ENCODE assay signal across 8 mouse cellular contexts in genomic region chr1:55089498-55090064, GRCm38 (mm10). TPM values are rescaled to one million over a fixed set of nuclear protein-coding genes. Genes with fewer than 3 reads are reported as not detected.
DNase-seq lines count a peak whose midpoint lies in the region; ATAC-seq and TF ChIP-seq lines count a peak whose summit lies in the region.

No protein-coding gene starts in this region.

- peak overlapping the region; percentile 84; the same call in 1 of the 2 replicates for H3K9ac ChIP-seq in embryonic facial prominence, embryonic 14.5 days (ENCODE audit: low read depth, low read length)
- H3K9ac ChIP-seq in neural tube, embryonic 14.5 days (replicated peaks; ENCODE audit: low read depth, low read length), result no peak overlapping the region; the same call in 1 of the 2 replicates

- peak overlapping the region; percentile 92 for H3K4me2 ChIP-seq in embryonic facial prominence, embryonic 14.5 days (ENCODE audit: low read depth, low read length)
- H3K4me2 ChIP-seq in neural tube, embryonic 14.5 days (ENCODE audit: low read depth, low read length), result peak overlapping the region; percentile 66; the same call in 1 of the 2 replicates

- no peak overlapping the region for H3K27ac ChIP-seq in layer of hippocampus, adult 2 months
- no peak overlapping the region for H3K27ac ChIP-seq in embryonic facial prominence, embryonic 14.5 days (replicated peaks; ENCODE audit: low read depth, low read length)
- peak overlapping the region; percentile 99; the same call in 1 of the 2 replicates for H3K27ac ChIP-seq in limb, embryonic 10.5 days
- no peak overlapping the region for H3K27ac ChIP-seq in neural tube, embryonic 14.5 days (ENCODE audit: low read depth, low read length)

- H3K27me3 ChIP-seq in embryonic facial prominence, embryonic 14.5 days (replicated peaks; ENCODE audit: control insufficient read depth, insufficient read depth, low read length), result no peaks in the 10 kb centered on the region
- H3K27me3 ChIP-seq in limb, embryonic 10.5 days (ENCODE audit: low read depth, poor library complexity, severe bottlenecking), result no peaks in the 10 kb centered on the region
- no peaks in the 10 kb centered on the region for H3K27me3 ChIP-seq in neural tube, embryonic 14.5 days (ENCODE audit: control insufficient read depth, insufficient read depth, low read length)

- no peaks in the 10 kb centered on the region for H3K9me3 ChIP-seq in embryonic facial prominence, embryonic 14.5 days (ENCODE audit: control insufficient read depth, low read length)
- no peaks in the 10 kb centered on the region for H3K9me3 ChIP-seq in limb, embryonic 10.5 days (replicated peaks)
- H3K9me3 ChIP-seq in neural tube, embryonic 14.5 days (ENCODE audit: control insufficient read depth, low read length), result no peaks in the 10 kb centered on the region

- peaks cover 18% of the 10 kb centered on the region for H3K4me1 ChIP-seq in embryonic facial prominence, embryonic 14.5 days (ENCODE audit: control insufficient read depth, insufficient read depth, low read length)
- peaks cover 29% of the 10 kb centered on the region for H3K4me1 ChIP-seq in limb, embryonic 10.5 days
- peaks cover 14% of the 10 kb centered on the region for H3K4me1 ChIP-seq in neural tube, embryonic 14.5 days (ENCODE audit: control insufficient read depth, insufficient read depth, low read length)

- ATAC-seq in embryonic facial prominence, embryonic 14.5 days (ENCODE audit: low read depth), result no peak
- no peak for ATAC-seq in neural tube, embryonic 14.5 days (ENCODE audit: low read depth)
- ATAC-seq in erythroid progenitor cell, adult 5-6 weeks (replicated peaks; ENCODE audit: low FRiP score, poor library complexity, severe bottlenecking), result no peak

- H3K36me3 ChIP-seq in embryonic facial prominence, embryonic 14.5 days (ENCODE audit: control insufficient read depth, insufficient read depth, low read length), result peaks cover 37% of the 10 kb centered on the region
- H3K36me3 ChIP-seq in limb, embryonic 10.5 days, result peaks cover 69% of the 10 kb centered on the region
- H3K36me3 ChIP-seq in neural tube, embryonic 14.5 days (ENCODE audit: control insufficient read depth, insufficient read depth, low read length), result peaks cover 13% of the 10 kb centered on the region; the same call in 1 of the 2 replicates

- 88% methylated on average over 5 of the region's 5 CpGs for WGBS in embryonic facial prominence, embryonic 14.5 days
- 90% methylated on average over 5 of the region's 5 CpGs for WGBS in limb, embryonic 10.5 days
- 87% methylated on average over 5 of the region's 5 CpGs for WGBS in neural tube, embryonic 14.5 days

- no peak for TF ChIP-seq CTCF in layer of hippocampus, adult 2 months (conservative IDR thresholded peaks at IDR 0.05)

- no peak for DNase-seq in layer of hippocampus, adult 2 months (ENCODE audit: low spot score in 2 of 2)
- DNase-seq in layer of hippocampus, postnatal 25 days (ENCODE audit: extremely low spot score in 1 of 2, low spot score in 1 of 2), result no peak
- no peak for DNase-seq in embryonic facial prominence, embryonic 14.5 days (ENCODE audit: low spot score)
- no peak for DNase-seq in limb, embryonic 10.5 days (ENCODE audit: low spot score)
- DNase-seq in gastrocnemius, postnatal 4 days (ENCODE audit: low spot score in 2 of 2), result no peak
- DNase-seq in embryo, embryonic 10.5 days (ENCODE audit: low spot score), result no peak

- peak overlapping the region; percentile 99; the same call in 1 of the 2 replicates for H3K4me3 ChIP-seq in layer of hippocampus, adult 2 months
- H3K4me3 ChIP-seq in embryonic facial prominence, embryonic 14.5 days (ENCODE audit: low read depth, low read length), result peak overlapping the region; percentile 98
- peak overlapping the region; percentile 97 for H3K4me3 ChIP-seq in limb, embryonic 10.5 days
- H3K4me3 ChIP-seq in neural tube, embryonic 14.5 days (ENCODE audit: low read depth, low read length), result no peak overlapping the region

RNA-seq across cellular contexts. Expression of gene Hspd1, which starts 1.5 kb away (rescaled TPM):
- total RNA-seq in layer of hippocampus, adult 2 months (2021), result 100 to 1,000 TPM; 160 to 172 TPM
- 100 to 1,000 TPM; 166 to 180 TPM for total RNA-seq in layer of hippocampus, postnatal 25 days (2021)
- 298 and 311 TPM in 2 replicates for polyA plus RNA-seq in embryonic facial prominence, embryonic 14.5 days (2014; fragmentation: Nextera tagmentation; extraction: Ambion mirVana)
- polyA plus RNA-seq in limb, embryonic 10.5 days (2016; fragmentation: Nextera tagmentation; extraction: Ambion mirVana), result 563 and 717 TPM in 2 replicates
- polyA plus RNA-seq in neural tube, embryonic 14.5 days (2014; fragmentation: Nextera tagmentation; extraction: Ambion mirVana), result 230 and 233 TPM in 2 replicates
- total RNA-seq in gastrocnemius, postnatal 4 days (2021), result 100 to 1,000 TPM; 191 to 196 TPM
- 21.3 and 49.9 TPM in 2 replicates for total RNA-seq in erythroid progenitor cell, adult 5-6 weeks (2015; ENCODE audit: low replicate concordance)
- 35.6 and 60.8 TPM in 2 replicates for total RNA-seq in erythroid progenitor cell, adult 5-6 weeks (2017; ENCODE audit: low replicate concordance)

RNA-seq across cellular contexts. Expression of gene Hspe1, which starts 1.6 kb away (rescaled TPM):
- total RNA-seq in layer of hippocampus, adult 2 months (2021), result 10 to 100 TPM; 92.2 to 97.4 TPM
- 10 to 100 TPM; 94.6 to 99.5 TPM for total RNA-seq in layer of hippocampus, postnatal 25 days (2021)
- polyA plus RNA-seq in embryonic facial prominence, embryonic 14.5 days (2014; fragmentation: Nextera tagmentation; extraction: Ambion mirVana), result 387 and 459 TPM in 2 replicates
- polyA plus RNA-seq in limb, embryonic 10.5 days (2016; fragmentation: Nextera tagmentation; extraction: Ambion mirVana), result 611 and 851 TPM in 2 replicates
- 245 and 250 TPM in 2 replicates for polyA plus RNA-seq in neural tube, embryonic 14.5 days (2014; fragmentation: Nextera tagmentation; extraction: Ambion mirVana)
- total RNA-seq in gastrocnemius, postnatal 4 days (2021), result 100 to 1,000 TPM; 106 to 109 TPM
- 63.4 and 84.3 TPM in 2 replicates for total RNA-seq in erythroid progenitor cell, adult 5-6 weeks (2015; ENCODE audit: low replicate concordance)
- total RNA-seq in erythroid progenitor cell, adult 5-6 weeks (2017; ENCODE audit: low replicate concordance), result 40.1 and 54.0 TPM in 2 replicates

RNA-seq across cellular contexts. Expression of gene Coq10b, which starts 37.0 kb away (rescaled TPM):
- 10 to 100 TPM; 15.2 to 16.8 TPM for total RNA-seq in layer of hippocampus, adult 2 months (2021)
- 10 to 100 TPM; 17.9 to 19.7 TPM for total RNA-seq in layer of hippocampus, postnatal 25 days (2021)
- polyA plus RNA-seq in embryonic facial prominence, embryonic 14.5 days (2014; fragmentation: Nextera tagmentation; extraction: Ambion mirVana), result 20.1 and 22.7 TPM in 2 replicates
- 19.0 and 19.5 TPM in 2 replicates for polyA plus RNA-seq in limb, embryonic 10.5 days (2016; fragmentation: Nextera tagmentation; extraction: Ambion mirVana)
- 32.5 and 33.9 TPM in 2 replicates for polyA plus RNA-seq in neural tube, embryonic 14.5 days (2014; fragmentation: Nextera tagmentation; extraction: Ambion mirVana)
- 10 to 100 TPM in 1 of 2 experiments, 1 to 10 TPM in 1; 8.9 to 14.2 TPM for total RNA-seq in gastrocnemius, postnatal 4 days (2021)
- total RNA-seq in erythroid progenitor cell, adult 5-6 weeks (2015; ENCODE audit: low replicate concordance), result 12.6 and 21.0 TPM in 2 replicates
- 10.1 and 26.6 TPM in 2 replicates for total RNA-seq in erythroid progenitor cell, adult 5-6 weeks (2017; ENCODE audit: low replicate concordance)

RNA-seq across cellular contexts. Expression of gene Mob4, which starts 41.5 kb away (rescaled TPM):
- total RNA-seq in layer of hippocampus, adult 2 months (2021), result 10 to 100 TPM; 56.8 to 59.4 TPM
- total RNA-seq in layer of hippocampus, postnatal 25 days (2021), result 10 to 100 TPM; 57.1 to 57.5 TPM
- 117 and 122 TPM in 2 replicates for polyA plus RNA-seq in embryonic facial prominence, embryonic 14.5 days (2014; fragmentation: Nextera tagmentation; extraction: Ambion mirVana)
- polyA plus RNA-seq in limb, embryonic 10.5 days (2016; fragmentation: Nextera tagmentation; extraction: Ambion mirVana), result 125 and 139 TPM in 2 replicates
- 189 and 204 TPM in 2 replicates for polyA plus RNA-seq in neural tube, embryonic 14.5 days (2014; fragmentation: Nextera tagmentation; extraction: Ambion mirVana)
- 10 to 100 TPM; 53.1 to 56.2 TPM for total RNA-seq in gastrocnemius, postnatal 4 days (2021)
- 31.9 and 42.2 TPM in 2 replicates for total RNA-seq in erythroid progenitor cell, adult 5-6 weeks (2015; ENCODE audit: low replicate concordance)
- 46.0 and 70.0 TPM in 2 replicates for total RNA-seq in erythroid progenitor cell, adult 5-6 weeks (2017; ENCODE audit: low replicate concordance)
